Mouse (Mus musculus) embryonic facial prominence, embryonic 14.5 days (tissue): Measurements from ENCODE around the gene Prss57. TPM values are rescaled to one million over a fixed set of nuclear protein-coding genes. Genes with fewer than 3 reads are reported as not detected.

Experiments used
- ATAC-seq: fragments of 200-750 bp; cut with Nextera tagmentation; 2 replicates; pipeline ENCODE4 v1.8.0; 2017; ENCODE audit warnings: low read depth, moderate number of reproducible peaks, moderate TSS enrichment
- DNase-seq: peaks from one replicate; pipeline ENCODE4 v3.0.0-alpha.2; 2015; ENCODE audit warnings: low spot score
- H3K27ac ChIP-seq: fragments of 300-500 bp; sonication (generic); replicated peaks from 2 replicates; pipeline ENCODE4 v1.5.1; 2014; ENCODE audit warnings: low read depth, mild to moderate bottlenecking, low read length, moderate library complexity
- H3K27me3 ChIP-seq: fragments of 300-500 bp; sonication (generic); replicated peaks from 2 replicates; pipeline ENCODE4 v1.6.1; 2014; ENCODE audit warnings: low read length; ENCODE audit not compliant: control insufficient read depth, insufficient read depth
- H3K36me3 ChIP-seq: fragments of 300-500 bp; sonication (generic); 2 replicates; pipeline ENCODE4 v1.6.1; 2014; ENCODE audit warnings: low read length, mixed read lengths; ENCODE audit not compliant: control insufficient read depth, insufficient read depth
- H3K4me1 ChIP-seq: fragments of 300-500 bp; sonication (generic); 2 replicates; pipeline ENCODE4 v1.6.1; 2014; ENCODE audit warnings: antibody characterized with exemption, low read length; ENCODE audit not compliant: control insufficient read depth, insufficient read depth
- H3K4me2 ChIP-seq: fragments of 300-500 bp; sonication (generic); 2 replicates; pipeline ENCODE4 v1.6.1; 2014; ENCODE audit warnings: low read depth, mild to moderate bottlenecking, low read length, moderate library complexity, mixed read lengths
- H3K4me3 ChIP-seq: fragments of 300-500 bp; sonication (generic); 2 replicates; pipeline ENCODE4 v1.5.1; 2014; ENCODE audit warnings: low read depth, mild to moderate bottlenecking, low read length
- H3K9ac ChIP-seq: fragments of 300-500 bp; sonication (generic); 2 replicates; pipeline ENCODE4 v1.6.1; 2014; ENCODE audit warnings: low read depth, mild to moderate bottlenecking, low read length, moderate library complexity, mixed read lengths
- H3K9me3 ChIP-seq: fragments of 300-500 bp; sonication (generic); 2 replicates; pipeline ENCODE4 v1.6.1; 2016; ENCODE audit warnings: low read length; ENCODE audit not compliant: control insufficient read depth
- WGBS: fragments of 180-500 bp; shearing (Covaris S2); extraction: QIAGEN DNeasy Blood & Tissue Kit; methylation state at CpG from one replicate; pipeline ENCODE4 v1.1.7; 2014; 5-methylcytosine and 5-hydroxymethylcytosine counted together
- polyA plus RNA-seq: library from polyadenylated mRNA; unstranded; fragments of >200 nt; fragmentation: Nextera tagmentation; extraction: Ambion mirVana; gene quantifications from 2 replicates; pipeline ENCODE4 v1.2.1, GENCODE M21; 2014

Prss57 gene
- polyA plus RNA-seq, 1 experiment from 2014 or later: not detected

DNA sequence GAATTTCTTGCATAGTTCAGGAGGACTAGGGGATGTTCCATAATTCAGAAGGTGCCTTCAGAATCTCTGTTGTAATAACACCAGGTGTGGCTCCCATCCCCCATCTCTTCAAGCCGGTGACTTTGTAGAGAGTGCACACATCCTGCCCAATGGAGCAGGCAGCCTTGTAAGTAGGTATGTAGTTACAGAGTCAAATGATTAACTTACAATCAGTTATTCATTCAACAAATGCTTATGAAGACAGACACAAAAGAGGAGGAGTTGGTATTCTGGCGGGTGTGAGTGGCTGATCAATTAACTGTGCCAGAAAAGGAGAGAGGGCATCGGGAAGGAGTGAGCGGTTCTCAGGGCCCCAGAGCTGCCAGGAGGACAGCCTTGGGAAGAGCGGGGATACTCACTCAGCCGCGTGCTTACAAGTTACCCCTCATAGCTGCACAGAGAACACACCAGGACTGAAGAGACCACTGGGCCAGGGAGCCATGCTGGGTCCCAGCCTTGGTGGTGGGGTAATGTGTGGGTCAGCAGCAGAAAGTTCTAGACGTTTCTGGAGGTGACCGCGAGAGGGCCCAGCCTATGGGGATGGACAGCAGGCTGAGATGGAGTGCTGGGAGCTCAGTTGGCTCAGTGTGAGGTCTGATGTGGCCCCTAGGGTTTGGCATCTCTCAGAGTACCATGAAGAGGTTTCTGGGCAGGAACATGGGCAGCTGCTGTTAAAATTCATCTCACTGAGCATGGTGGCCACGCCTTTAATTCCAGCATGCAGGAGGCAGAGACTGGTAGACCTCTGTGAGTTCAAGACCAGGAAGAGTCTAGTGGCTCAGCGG is 25.1 kb upstream of the Prss57 start:
- no peak overlapping the region for H3K4me2 ChIP-seq
- H3K9ac ChIP-seq: no peak overlapping the region
- no peak for DNase-seq
- no peaks in the 10 kb centered on the region for H3K9me3 ChIP-seq
- no peak overlapping the region for H3K4me3 ChIP-seq
- H3K27ac ChIP-seq: no peak overlapping the region
- no peaks in the 10 kb centered on the region for H3K4me1 ChIP-seq
- no peaks in the 10 kb centered on the region for H3K27me3 ChIP-seq
- WGBS: 89% methylated on average over 12 of the region's 12 CpGs
- H3K36me3 ChIP-seq: peaks cover 61% of the 10 kb centered on the region
- ATAC-seq: no peak

- no peaks in the 10 kb centered on the region for H3K4me1 ChIP-seq
- no peak for ATAC-seq
- no peak overlapping the region for H3K4me3 ChIP-seq
- H3K27me3 ChIP-seq: no peaks in the 10 kb centered on the region
- no peaks in the 10 kb centered on the region for H3K9me3 ChIP-seq
- no peak for DNase-seq
- H3K4me2 ChIP-seq: no peak overlapping the region
- H3K9ac ChIP-seq: no peak overlapping the region
- WGBS: 84% methylated on average over 5 of the region's 5 CpGs
- peaks cover 61% of the 10 kb centered on the region for H3K36me3 ChIP-seq
- H3K27ac ChIP-seq: no peak overlapping the region
These were observed 23.6 kb upstream of the Prss57 start for GRCm38 (mm10) chr10:79814271-79814842.

- DNase-seq (peak; percentile 59), ATAC-seq (peak; percentile 48)
- no peaks in the 10 kb centered on the region for H3K9me3 ChIP-seq
- no peaks in the 10 kb centered on the region for H3K4me1 ChIP-seq
- WGBS: 34% methylated on average over 15 of the region's 15 CpGs
- H3K4me2 ChIP-seq: no peak overlapping the region
- H3K9ac ChIP-seq: no peak overlapping the region
- H3K27ac ChIP-seq: no peak overlapping the region
- peaks cover 71% of the 10 kb centered on the region for H3K36me3 ChIP-seq
- no peak overlapping the region for H3K4me3 ChIP-seq
- no peaks in the 10 kb centered on the region for H3K27me3 ChIP-seq
These were observed 21.2 kb upstream of the Prss57 start for GRCm38 (mm10) chr10:79811736-79812637.

DNA sequence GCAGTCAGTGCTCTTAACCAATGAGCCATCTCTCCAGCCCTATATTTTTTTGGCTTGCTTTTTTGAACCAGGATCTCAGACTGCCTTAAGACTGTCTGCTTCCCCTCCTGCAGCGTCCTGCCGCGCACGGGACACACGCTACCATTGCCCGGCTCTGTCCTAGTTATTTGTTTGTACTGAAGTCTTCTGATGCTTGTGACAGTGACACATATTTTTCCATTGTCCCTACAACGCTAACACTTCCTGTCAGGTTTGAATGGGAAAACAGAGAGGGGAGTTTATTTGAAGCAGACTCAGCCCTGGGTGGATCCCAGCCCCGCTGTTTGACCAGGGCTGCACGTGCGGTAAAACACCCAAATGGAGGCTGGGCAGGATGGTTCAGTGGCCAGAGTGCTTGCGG is 18.0 kb upstream of the Prss57 start:
- no peak overlapping the region for H3K9ac ChIP-seq
- ATAC-seq (no peak), DNase-seq (no peak)
- H3K9me3 ChIP-seq: no peaks in the 10 kb centered on the region
- 87% methylated on average over 11 of the region's 11 CpGs for WGBS
- H3K4me3 ChIP-seq: no peak overlapping the region
- H3K27me3 ChIP-seq: no peaks in the 10 kb centered on the region
- H3K4me1 ChIP-seq: peaks cover 3% of the 10 kb centered on the region; the same call in 1 of the 2 replicates
- no peak overlapping the region for H3K4me2 ChIP-seq
- peaks cover 49% of the 10 kb centered on the region for H3K36me3 ChIP-seq
- H3K27ac ChIP-seq: no peak overlapping the region

- WGBS: 42% methylated on average over 11 of the region's 11 CpGs
- no peaks in the 10 kb centered on the region for H3K9me3 ChIP-seq
- peak; percentile 60 for DNase-seq
- H3K4me3 ChIP-seq: no peak overlapping the region
- no peak overlapping the region for H3K4me2 ChIP-seq
- H3K27ac ChIP-seq: 0 out of 2 replicates have a peak overlapping the region, but pooled peaks have one; percentile 13
- H3K27me3 ChIP-seq: no peaks in the 10 kb centered on the region
- no peak overlapping the region for H3K9ac ChIP-seq
- H3K4me1 ChIP-seq: peaks cover 12% of the 10 kb centered on the region
- peaks cover 48% of the 10 kb centered on the region for H3K36me3 ChIP-seq
- no peak for ATAC-seq
These were observed 17.1 kb upstream of the Prss57 start for GRCm38 (mm10) chr10:79807826-79808225.

GRCm38 (mm10) chr10:79806972-79807371 is 16.2 kb upstream of the Prss57 start:
- WGBS: 77% methylated on average over 10 of the region's 10 CpGs
- DNase-seq (no peak), ATAC-seq (no peak)
- peaks cover 19% of the 10 kb centered on the region for H3K4me1 ChIP-seq
- no peaks in the 10 kb centered on the region for H3K27me3 ChIP-seq
- peaks cover 42% of the 10 kb centered on the region for H3K36me3 ChIP-seq
- H3K9me3 ChIP-seq: no peaks in the 10 kb centered on the region
- H3K4me3 ChIP-seq: no peak overlapping the region
- H3K27ac ChIP-seq: no peak overlapping the region
- H3K9ac ChIP-seq: no peak overlapping the region
- H3K4me2 ChIP-seq: no peak overlapping the region

GRCm38 (mm10) chr10:79806331-79806730 is 15.6 kb upstream of the Prss57 start:
- Histone ChIP-seq H3K4me2 (no peak overlapping the region), H3K9me3 (no peaks in the 10 kb centered on the region), H3K27ac (no peak overlapping the region), H3K9ac (no peak overlapping the region), H3K36me3 (peaks cover 38% of the 10 kb centered on the region), H3K4me1 (peaks cover 19% of the 10 kb centered on the region), H3K4me3 (no peak overlapping the region), H3K27me3 (no peaks in the 10 kb centered on the region)
- 85% methylated on average over 9 of the region's 9 CpGs for WGBS
- no peak for DNase-seq
- ATAC-seq: no peak

GRCm38 (mm10) chr10:79805636-79806035 is 14.9 kb upstream of the Prss57 start:
- no peaks in the 10 kb centered on the region for H3K27me3 ChIP-seq
- H3K9me3 ChIP-seq: no peaks in the 10 kb centered on the region
- H3K36me3 ChIP-seq: peaks cover 31% of the 10 kb centered on the region
- WGBS: 60% methylated on average over 9 of the region's 11 CpGs
- no peak overlapping the region for H3K4me3 ChIP-seq
- DNase-seq: no peak
- H3K9ac ChIP-seq: no peak overlapping the region
- H3K4me1 ChIP-seq: peaks cover 19% of the 10 kb centered on the region
- H3K27ac ChIP-seq: no peak overlapping the region
- no peak overlapping the region for H3K4me2 ChIP-seq
- ATAC-seq: no peak
